Mouse (Mus musculus): ENCODE measurements around the gene Ugt1a6b.

DNA sequence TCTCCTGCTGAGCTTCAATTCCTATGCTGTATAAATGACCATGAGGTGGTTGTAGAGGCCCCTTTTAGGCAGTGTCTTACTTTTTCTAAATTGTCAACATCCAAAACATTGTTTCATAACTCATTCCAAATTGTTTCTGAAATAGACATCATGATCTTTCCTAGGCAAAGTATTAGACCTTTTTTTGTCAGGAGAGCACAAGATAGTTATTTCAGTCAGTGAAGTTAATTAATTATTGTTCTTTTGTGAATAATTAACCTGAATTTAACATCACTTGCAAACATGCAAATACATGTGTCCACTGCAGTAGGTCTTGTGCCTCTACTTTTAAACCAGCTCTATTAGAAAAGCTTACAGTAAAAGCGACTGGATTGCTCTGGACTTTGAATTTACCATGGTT, 48.0 kb upstream of the Ugt1a6b start, which contains the start of gene Ugt1a10:
- TF ChIP-seq POLR2A (IDR thresholded peaks at IDR 0.05; ENCODE audit: insufficient read depth, low read depth, low read length) (no peak), CTCF (IDR thresholded peaks at IDR 0.05) (no peak)

Measured in heart, adult 2 months (tissue).